In genomic region chr12:108422858-108423631, GRCm38 (mm10) we compare ENCODE assay signal across 8 mouse cellular contexts. TPM values are rescaled to one million over a fixed set of nuclear protein-coding genes. Genes with fewer than 3 reads are reported as not detected.
A peak's percentile ranks its signal among the peaks of the same experiment; 100 is the strongest.
DNase-seq lines count a peak whose midpoint lies in the region; ATAC-seq and TF ChIP-seq lines count a peak whose summit lies in the region.

No protein-coding gene starts in this region.

- H3K27me3 ChIP-seq in forebrain, postnatal 0 days (ENCODE audit: insufficient read depth, low read length), result no peaks in the 10 kb centered on the region

- peaks cover 29% of the 10 kb centered on the region for H3K4me1 ChIP-seq in forebrain, postnatal 0 days (ENCODE audit: insufficient read depth)
- H3K4me1 ChIP-seq in olfactory bulb, adult 2 months (ENCODE audit: control insufficient read depth, insufficient read depth, low read length), result 0 out of 2 replicates have a peak, but pooled peaks cover 3% of the 10 kb centered on the region

- intact Hi-C loops in heart, postnatal 36 days (cut with DNase I), result loop anchor here (1.0 to 5.0 kb wide), 4 partner anchors 14 to 211 kb away; no protein-coding TSS in a partner anchor

- H3K9ac ChIP-seq in forebrain, postnatal 0 days, result peak overlapping the region; percentile 86

- peak; percentile 48; the same call in 1 of the 2 replicates for TF ChIP-seq CTCF in forebrain, postnatal 0 days (IDR thresholded peaks at IDR 0.05; ENCODE audit: low read depth)
- peak; percentile 61 for TF ChIP-seq CTCF in layer of hippocampus, adult 2 months (conservative IDR thresholded peaks at IDR 0.05)
- TF ChIP-seq CTCF in olfactory bulb, adult 2 months (IDR thresholded peaks at IDR 0.05; ENCODE audit: insufficient read depth, low read depth, low read length), result peak; percentile 41; the same call in 1 of the 2 replicates

- DNase-seq in ES-CJ7 (ENCODE audit: low read depth, low spot score), result peak; percentile 56
- peak; percentile 90 for DNase-seq in cerebellum, adult 11 months
- DNase-seq in forebrain, postnatal 0 days, result peak; percentile 89
- DNase-seq in heart, postnatal 36 days, result peak; percentile 92 to 93
- DNase-seq in layer of hippocampus, adult 2 months (ENCODE audit: low spot score in 2 of 2), result peak; percentile 81 to 87
- peak; percentile 85 to 90 for DNase-seq in lung, adult 18-20 months
- DNase-seq in thymus, postnatal 10 days (ENCODE audit: low spot score in 2 of 2), result peak; percentile 53 to 77

- no peaks in the 10 kb centered on the region for H3K9me3 ChIP-seq in forebrain, postnatal 0 days (ENCODE audit: low read length)

- TF ChIP-seq POLR2A in olfactory bulb, adult 2 months (IDR thresholded peaks at IDR 0.05; ENCODE audit: insufficient read depth, low read depth, low read length), result peak; percentile 30; the same call in 1 of the 2 replicates

- ATAC-seq in forebrain, postnatal 0 days, result peak; percentile 91

- peak overlapping the region; percentile 95 for H3K27ac ChIP-seq in forebrain, postnatal 0 days (ENCODE audit: low read depth, low read length)
- peak overlapping the region; percentile 98 for H3K27ac ChIP-seq in layer of hippocampus, adult 2 months
- 0 out of 2 replicates have a peak overlapping the region, but pooled peaks have one; percentile 23 for H3K27ac ChIP-seq in olfactory bulb, adult 2 months (ENCODE audit: insufficient read depth, low read depth, low read length)

- H3K36me3 ChIP-seq in forebrain, postnatal 0 days (ENCODE audit: insufficient read depth), result no peaks in the 10 kb centered on the region

- peak overlapping the region; percentile 86 for H3K4me3 ChIP-seq in forebrain, postnatal 0 days (ENCODE audit: low read depth, low read length)
- peak overlapping the region; percentile 84 for H3K4me3 ChIP-seq in layer of hippocampus, adult 2 months
- H3K4me3 ChIP-seq in olfactory bulb, adult 2 months (ENCODE audit: insufficient read depth, low read depth, low read length), result peak overlapping the region; percentile 75

- WGBS in forebrain, postnatal 0 days, result under 1% methylated on average over 85 of the region's 90 CpGs
- WGBS in olfactory bulb, adult 2 months, result 2% methylated on average over 88 of the region's 90 CpGs

- H3K4me2 ChIP-seq in forebrain, postnatal 0 days (ENCODE audit: low read depth), result peak overlapping the region; percentile 80

RNA-seq across cellular contexts. Expression of gene Eml1, which starts 52.3 kb away (rescaled TPM):
- 69.1 and 82.9 TPM in 2 replicates for total RNA-seq in forebrain, postnatal 0 days (2014; rRNA removed)
- 42.8 and 43.5 TPM in 2 replicates for polyA plus RNA-seq in forebrain, postnatal 0 days (2015; fragmentation: Nextera tagmentation; extraction: Ambion mirVana)
- 10 to 100 TPM; 74.3 to 87.1 TPM for total RNA-seq in heart, postnatal 36 days (2021)
- total RNA-seq in layer of hippocampus, adult 2 months (2021), result 10 to 100 TPM; 46.6 to 47.4 TPM
- not detected in 2 replicates for polyA plus RNA-seq in olfactory bulb, adult 2 months (2012; ENCODE audit: insufficient read depth, insufficient read length, low replicate concordance, missing spikeins)

Comparison
In these comparisons a context has a peak if more than half of its experiments do, and no peak if none do; other contexts are left out.
1. Peak in every context shown above with its lines: DNase-seq, ATAC-seq, H3K4me3 ChIP-seq and H3K27ac ChIP-seq.
2. H3K27ac ChIP-seq: peak in every context shown above with its lines; median percentile 98 in layer of hippocampus, adult 2 months; 95 in forebrain, postnatal 0 days; 23 in olfactory bulb, adult 2 months.